Mouse (Mus musculus): ENCODE measurements around the gene Epha3.

The Epha3 gene

DNA sequence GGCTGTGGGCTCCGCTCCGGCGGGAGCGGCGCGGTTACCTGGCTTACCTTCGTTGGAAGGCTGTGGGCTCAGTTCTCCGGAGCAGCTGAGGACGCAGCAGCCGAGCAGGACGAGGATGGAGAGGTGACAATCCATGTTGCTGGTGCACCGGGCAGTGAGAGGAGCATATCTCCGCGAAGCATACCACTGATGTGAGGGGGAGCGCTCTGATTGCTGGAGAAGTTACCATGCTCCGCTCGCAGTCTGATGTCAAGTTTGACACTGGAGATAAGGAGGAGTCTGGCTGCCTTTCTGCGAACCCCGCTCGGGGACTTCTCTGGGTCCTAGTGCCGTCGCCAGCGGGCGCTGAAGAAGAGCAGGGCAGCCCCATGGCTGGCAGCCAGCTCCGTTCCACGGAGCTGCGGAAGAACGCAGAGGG lies at the start of gene Epha3:
Gene Epha3 (minus strand): TSS at position 263 of the 418 bp plus-strand sequence.
- DNase-seq (ENCODE audit: low read depth): peak; percentile 33

- no peak for DNase-seq (ENCODE audit: low read depth)
Observed at GRCm38 (mm10) chr16:63903425-63903824, 39.5 kb upstream of the Epha3 start.

- DNase-seq (ENCODE audit: low read depth): no peak
Observed at GRCm38 (mm10) chr16:63881190-63881589, 17.2 kb upstream of the Epha3 start.

- peak; percentile 22 for DNase-seq (ENCODE audit: low read depth)
Observed at GRCm38 (mm10) chr16:63872313-63872712, 8.3 kb upstream of the Epha3 start.

GRCm38 (mm10) chr16:63864463-63864976 lies 545 bp upstream of the Epha3 start:
- DNase-seq (ENCODE audit: low read depth): no peak

GRCm38 (mm10) chr16:63863181-63863580 lies 794 bp downstream of the Epha3 start:
- no peak for DNase-seq (ENCODE audit: low read depth)

DNA sequence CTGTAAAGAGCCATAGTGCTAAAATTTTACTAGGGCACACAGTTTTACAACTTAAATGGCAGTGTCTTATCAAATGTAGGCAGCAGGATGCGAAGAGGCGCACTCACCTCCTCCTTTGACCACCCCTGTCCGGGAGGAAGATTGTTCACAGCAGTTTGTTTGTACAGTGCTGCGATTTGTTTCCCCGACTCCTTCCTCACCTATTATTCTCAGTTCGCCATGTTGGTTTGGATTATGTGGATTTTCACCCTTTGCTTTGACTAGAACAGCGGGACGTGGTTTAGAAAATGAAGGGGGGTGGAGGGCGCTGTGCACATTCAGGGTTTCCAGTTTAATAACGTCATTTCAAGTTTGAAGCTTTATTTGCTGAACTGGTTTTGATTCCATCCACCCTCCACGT lies 6.4 kb downstream of the Epha3 start:
- DNase-seq (ENCODE audit: low read depth): no peak

DNA sequence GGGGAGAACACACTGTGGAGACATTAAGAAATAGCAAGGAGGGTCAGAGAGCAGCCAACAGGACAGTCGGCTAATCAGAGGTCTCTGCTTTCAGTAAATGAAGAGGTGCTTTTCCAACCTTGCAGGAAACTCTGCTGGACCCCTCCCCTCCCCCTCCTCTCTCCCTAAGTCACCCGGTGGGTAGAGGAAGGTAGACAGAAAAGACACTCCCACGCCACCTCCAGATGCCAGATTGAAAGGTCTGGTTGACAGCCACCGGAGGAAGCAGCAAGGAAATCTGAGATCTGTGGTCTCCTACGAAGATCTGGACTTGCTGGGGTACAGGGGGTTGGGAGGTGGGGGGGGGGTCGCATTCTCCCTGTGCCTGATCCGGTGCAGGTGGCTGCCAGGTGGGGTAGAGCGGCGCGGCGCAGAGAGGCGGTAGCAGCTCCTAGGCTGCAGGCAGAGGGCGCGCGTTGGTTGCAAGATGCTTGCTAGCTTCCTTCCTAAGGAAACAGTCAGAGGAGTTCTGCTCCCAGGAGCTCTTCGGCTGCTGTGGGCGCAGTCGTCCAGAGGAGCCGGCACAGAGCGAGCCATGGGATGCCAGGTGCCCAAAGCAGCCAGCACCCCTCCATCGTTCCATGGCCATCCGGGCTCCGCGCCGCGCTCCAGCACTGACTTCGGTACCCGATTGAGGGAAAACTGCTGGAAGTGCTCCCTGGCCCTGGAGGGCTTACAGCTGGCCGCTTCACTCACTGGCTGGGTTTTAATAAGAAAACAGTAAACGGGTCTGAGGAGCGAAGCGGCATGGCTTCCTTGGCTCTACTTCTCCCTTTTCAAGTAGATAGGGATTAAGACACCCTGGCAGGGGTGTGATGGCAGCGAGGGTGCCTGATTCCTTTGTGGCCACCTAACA lies 7.1 kb downstream of the Epha3 start:
- DNase-seq (ENCODE audit: low read depth): peak; percentile 10

- no peak for DNase-seq (ENCODE audit: low read depth)
Observed at GRCm38 (mm10) chr16:63850297-63850696, 13.7 kb downstream of the Epha3 start.

DNA sequence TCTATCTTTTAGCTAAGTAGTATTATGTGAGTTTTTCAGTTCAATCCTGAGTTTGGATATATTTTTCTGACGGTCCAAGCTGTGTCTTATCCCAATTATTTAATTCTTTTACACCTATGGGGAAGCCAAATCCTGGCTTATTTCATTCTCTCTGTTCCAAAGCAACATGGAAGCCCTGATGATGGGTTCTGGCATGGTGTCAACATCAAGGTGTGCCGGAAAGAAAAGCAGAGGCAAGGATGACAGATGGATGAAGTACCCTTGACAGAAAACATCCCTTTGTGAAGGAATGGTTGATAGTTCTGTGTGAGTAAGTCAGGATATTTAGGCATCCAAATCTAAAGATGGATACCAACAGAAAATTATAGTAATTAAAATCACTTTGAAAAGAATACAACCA lies 21.1 kb downstream of the Epha3 start:
- no peak for DNase-seq (ENCODE audit: low read depth)

GRCm38 (mm10) chr16:63837466-63837865 lies 26.5 kb downstream of the Epha3 start:
- no peak for DNase-seq (ENCODE audit: low read depth)

DNA sequence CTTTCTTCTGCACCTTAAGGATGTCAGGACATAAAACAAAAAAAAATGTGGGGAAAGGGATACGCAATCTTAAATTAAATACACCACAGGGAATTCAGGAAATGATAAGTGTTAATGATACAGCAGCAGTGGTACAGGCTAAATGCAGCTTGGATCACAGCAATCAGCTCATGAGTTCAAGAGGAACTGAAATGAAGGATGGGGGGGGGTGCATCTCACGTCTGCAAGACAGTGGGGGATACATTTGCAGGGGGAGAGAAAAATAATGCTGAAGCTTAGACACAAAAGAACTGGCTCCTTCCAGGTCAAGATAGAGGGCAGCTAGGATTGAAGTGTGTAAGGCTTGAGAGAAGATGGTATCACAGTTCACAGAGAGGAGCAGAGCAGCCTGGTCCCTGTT lies 42.8 kb downstream of the Epha3 start:
- no peak for DNase-seq (ENCODE audit: low read depth)

- no peak for DNase-seq (ENCODE audit: low read depth)
Observed at GRCm38 (mm10) chr16:63817606-63818005, 46.4 kb downstream of the Epha3 start.

- no peak for DNase-seq (ENCODE audit: low read depth)
Observed at GRCm38 (mm10) chr16:63816672-63817071, 47.3 kb downstream of the Epha3 start.

DNA sequence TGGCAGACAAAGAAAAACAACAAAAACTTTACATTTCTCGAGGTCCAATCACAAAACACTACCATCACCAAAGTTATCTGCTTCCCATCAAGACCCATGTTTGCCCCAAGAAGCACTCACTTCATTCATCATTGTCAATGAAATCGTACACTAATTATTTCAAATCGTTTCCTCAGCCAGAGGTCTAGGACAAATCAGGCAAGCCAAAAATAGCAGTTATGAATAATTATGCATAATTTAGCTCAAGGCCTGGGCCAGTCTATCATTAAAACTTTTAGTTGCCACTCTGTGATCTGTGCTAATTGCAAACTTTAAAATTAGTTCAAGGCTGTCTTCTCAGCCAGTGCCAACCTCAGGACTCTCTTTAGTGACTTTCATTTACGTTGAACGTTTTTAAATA lies 54.1 kb downstream of the Epha3 start:
- DNase-seq (ENCODE audit: low read depth): no peak

DNA sequence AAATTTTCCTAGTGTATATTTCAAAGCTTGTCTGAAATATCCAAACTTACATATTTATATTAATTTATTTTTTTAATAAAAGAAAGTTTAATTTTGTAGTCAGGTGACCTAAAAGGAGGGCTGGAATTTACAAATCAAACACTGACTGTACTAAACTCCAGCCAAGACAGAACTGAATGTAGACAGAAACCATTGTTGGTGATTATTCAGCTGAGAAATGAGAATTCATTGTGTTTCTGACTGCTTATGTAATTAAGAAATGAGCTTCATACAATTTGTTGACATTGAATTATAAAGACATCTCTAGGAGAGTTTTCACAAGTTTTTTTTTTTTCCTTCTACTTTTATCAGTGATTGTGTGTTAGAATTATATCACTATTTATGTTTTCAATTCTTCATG lies 55.0 kb downstream of the Epha3 start:
- DNase-seq (ENCODE audit: low read depth): no peak

GRCm38 (mm10) chr16:63806437-63807129 lies 57.4 kb downstream of the Epha3 start:
- DNase-seq (ENCODE audit: low read depth): no peak

DNA sequence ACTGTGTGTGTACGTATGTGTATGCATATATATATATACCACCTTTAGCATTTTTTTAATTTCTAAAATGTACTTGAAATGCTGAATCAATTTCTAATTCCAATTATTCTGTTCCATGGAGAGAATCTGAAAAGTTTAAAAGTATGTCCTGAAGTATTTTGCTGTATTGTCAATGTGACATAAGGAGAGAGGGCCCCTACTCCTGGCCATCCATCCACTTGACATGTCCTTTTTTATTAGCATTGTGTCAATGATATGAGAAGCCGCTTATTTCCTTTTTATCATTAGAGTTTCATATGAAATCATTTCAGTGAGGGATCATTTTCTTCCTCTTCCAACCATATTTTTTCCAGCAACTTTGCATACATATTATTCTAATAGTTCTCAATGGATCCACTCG lies 58.0 kb downstream of the Epha3 start:
- DNase-seq (ENCODE audit: low read depth): no peak

GRCm38 (mm10) chr16:63801436-63801835 lies 62.5 kb downstream of the Epha3 start:
- DNase-seq (ENCODE audit: low read depth): no peak

- DNase-seq (ENCODE audit: low read depth): no peak
Observed at GRCm38 (mm10) chr16:63798341-63798740, 65.6 kb downstream of the Epha3 start.

GRCm38 (mm10) chr16:63794292-63794691 lies 69.7 kb downstream of the Epha3 start:
- no peak for DNase-seq (ENCODE audit: low read depth)

DNA sequence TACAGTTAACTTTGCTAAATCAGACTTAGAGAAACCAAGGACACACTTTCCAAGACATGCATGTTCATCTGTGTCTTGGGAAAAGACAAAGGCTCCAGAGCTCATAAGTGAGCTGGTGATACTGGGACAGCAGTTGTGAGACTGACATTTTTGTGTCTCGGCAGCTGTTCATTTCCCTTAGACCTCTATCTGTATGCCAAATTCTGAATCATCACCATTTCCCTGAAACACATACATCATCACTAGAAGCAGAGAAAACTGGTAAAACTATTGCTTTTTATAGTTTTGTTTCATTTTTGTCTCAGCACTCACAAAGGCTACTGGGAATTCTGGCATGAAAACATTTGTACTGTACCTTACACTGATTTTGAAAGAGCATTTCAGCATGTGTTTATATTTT lies 70.2 kb downstream of the Epha3 start:
- DNase-seq (ENCODE audit: low read depth): no peak

- DNase-seq (ENCODE audit: low read depth): no peak
Observed at GRCm38 (mm10) chr16:63792084-63792483, 71.9 kb downstream of the Epha3 start.

All from c-Kit-positive CD71-negative TER-119-negative erythroid progenitor cells, embryonic 14.5 days (primary cell).